Mouse (Mus musculus) common myeloid progenitor, adult 5-6 weeks (primary cell): ENCODE results near the gene Ltc4s. TPM values are rescaled to one million over a fixed set of nuclear protein-coding genes. Genes with fewer than 3 reads are reported as not detected.
A peak's percentile ranks its signal among the peaks of the same experiment; 100 is the strongest.

Experiments used
- ATAC-seq: replicated peaks from 2 replicates; pipeline ENCODE4 v1.8.0; 2016; ENCODE audit warnings: low read depth, mild to moderate bottlenecking, moderate TSS enrichment, inconsistent platforms; ENCODE audit not compliant: poor library complexity, severe bottlenecking
- total RNA-seq: library from RNA; stranded (forward); fragments of 200-1000, 187-1606 nt; gene quantifications from 2 replicates; pipeline ENCODE4 v1.2.3, GENCODE M21; 2017

Gene Ltc4s
- total RNA-seq, 1 experiment from 2014 or later = 3.6 TPM

DNA sequence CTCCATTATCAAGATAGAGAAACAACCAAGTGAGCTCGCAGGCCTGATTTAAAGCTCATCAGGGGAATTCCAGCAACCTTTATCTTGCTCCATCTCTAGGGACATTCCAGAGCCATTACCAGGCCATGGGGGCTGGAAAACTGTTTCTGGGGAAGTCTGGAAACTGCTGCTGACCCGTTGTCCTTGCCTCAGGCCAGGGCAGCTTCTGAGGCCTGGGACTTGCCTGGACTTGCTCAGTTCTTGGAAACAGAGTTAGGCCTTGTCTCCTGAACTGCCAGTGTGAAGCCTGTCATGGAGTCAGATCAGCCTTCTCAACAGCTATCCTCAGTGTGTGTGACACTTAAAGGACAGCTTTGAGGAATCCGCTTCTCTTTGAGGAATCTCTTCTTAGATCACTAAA, 13.8 kb upstream of the Ltc4s start:
- no peak for ATAC-seq

- ATAC-seq = no peak
Measured at GRCm38 (mm10) chr11:50248473-50249171, 10.2 kb upstream of the Ltc4s start.

GRCm38 (mm10) chr11:50245269-50245668, 6.9 kb upstream of the Ltc4s start:
- ATAC-seq = no peak

GRCm38 (mm10) chr11:50243926-50244325, 5.5 kb upstream of the Ltc4s start:
- no peak for ATAC-seq

DNA sequence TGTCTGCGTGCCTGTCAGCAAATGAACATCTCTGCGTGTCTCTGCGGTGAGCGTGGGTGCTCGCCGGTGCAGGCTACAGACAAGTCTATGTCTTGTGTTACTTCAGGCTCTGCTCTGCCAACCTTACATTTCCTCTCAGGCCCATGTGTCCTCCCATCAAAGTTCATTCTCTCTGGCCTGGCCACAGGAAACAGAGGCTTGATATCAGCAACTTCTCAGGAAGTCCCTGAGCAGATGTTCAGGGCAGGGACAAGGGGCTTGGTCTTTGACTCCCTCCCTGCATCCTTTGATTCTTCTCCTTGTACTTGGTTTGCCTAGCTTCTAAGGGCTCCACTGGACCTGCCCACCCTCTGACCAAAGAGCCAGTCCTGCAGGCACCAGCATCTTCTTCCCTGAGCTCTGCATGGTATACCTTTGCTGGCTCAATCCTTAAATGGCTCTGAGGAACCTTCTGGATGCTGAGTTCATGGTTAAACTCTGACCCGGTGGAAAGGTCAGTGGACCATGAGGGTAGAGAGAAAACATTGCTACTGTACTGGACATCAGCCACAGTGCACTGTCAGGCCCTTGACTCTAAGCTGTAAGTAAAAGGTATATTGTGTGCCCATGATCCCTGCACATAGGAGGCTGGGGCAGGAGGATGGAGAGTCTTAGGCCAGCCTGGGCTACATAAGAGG, 2.0 kb upstream of the Ltc4s start:
- ATAC-seq = peak; percentile 57

- no peak for ATAC-seq
Measured at GRCm38 (mm10) chr11:50238821-50239791, 690 bp upstream of the Ltc4s start.

DNA sequence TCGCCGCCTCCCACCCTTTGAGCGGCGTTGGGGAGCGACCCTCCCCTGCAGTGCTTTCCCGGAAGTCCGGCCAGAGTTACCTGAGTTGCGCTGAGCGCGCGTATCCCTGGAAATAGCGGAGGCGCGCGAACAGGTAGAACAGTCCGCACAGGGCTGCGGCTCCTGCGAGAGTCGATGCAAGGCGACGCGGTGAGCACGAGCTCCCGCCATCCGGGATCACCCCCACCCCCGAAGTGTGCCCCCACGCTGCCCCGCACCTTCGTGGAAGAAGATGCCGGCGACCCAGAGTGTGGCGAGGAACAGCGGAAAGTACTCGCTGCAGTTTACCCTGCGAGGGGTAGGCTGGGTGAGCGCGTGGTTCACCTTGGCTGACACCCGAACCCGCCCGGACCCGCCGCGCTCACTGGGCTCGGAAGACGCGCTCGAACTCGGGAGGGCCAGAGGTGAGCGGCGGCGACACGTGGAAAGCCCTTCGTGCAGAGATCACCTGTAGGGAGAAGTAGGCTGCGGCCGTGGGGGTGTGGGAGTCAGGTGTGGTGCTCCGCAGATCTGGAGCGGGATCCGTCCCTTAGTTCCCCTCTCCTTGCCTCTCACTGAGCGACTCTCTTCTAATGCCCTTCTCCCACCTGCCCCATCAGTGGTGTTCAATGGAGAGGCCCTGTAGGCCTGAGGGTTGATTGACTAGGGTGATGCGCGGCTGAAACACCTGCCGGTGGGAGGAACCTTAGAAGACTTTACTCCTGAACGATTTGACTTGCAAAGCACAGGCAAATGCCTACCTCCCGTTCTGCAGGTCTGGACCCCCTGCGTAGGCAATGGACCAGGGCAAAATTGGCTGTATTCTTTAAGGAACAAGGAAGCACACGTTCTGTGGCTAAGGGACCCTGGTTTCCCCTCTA, 1.2 kb downstream of the Ltc4s start:
- no peak for ATAC-seq

- peak; percentile 59 for ATAC-seq
Measured at GRCm38 (mm10) chr11:50236540-50236936, 1.9 kb downstream of the Ltc4s start.

DNA sequence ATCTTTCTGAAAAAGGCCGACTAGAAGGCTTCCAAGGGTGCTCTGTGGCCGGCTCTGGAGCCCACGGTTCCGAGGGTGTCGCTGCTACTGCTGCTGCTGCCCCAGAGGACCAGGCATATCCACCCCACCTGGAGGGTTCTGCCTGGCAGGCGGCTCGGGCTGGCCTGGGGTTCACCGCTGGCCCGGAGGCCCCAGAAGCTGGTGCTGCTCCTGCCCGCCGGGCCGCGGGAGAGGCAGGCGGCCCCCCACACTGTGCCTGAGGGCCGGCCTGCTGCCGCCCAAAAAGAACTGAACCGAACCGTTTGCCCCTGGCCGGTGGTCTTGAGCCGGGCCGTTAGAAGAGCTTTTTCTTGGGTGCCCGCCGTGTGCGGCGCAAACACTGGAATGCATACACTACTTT, 3.8 kb downstream of the Ltc4s start:
- no peak for ATAC-seq

DNA sequence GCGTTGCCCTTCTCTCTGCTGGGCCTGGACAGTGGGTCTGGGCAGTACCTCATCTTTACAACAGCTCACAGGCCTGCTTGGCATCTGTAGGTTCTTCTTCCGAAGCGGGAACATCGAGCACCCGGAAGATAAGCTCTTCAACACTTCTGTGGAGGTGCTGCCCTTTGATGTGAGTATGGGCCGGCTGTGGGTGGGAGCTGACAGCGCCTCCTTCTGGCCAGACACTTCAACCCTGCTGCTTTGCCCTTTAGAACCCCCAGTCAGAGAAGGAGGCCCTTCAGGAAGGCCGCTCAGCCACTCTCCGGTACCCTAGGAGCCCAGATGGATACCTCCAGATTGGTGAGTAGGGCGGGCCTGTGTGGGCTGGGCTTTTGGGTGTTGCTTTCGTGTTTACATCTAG, 4.4 kb downstream of the Ltc4s start:
- no peak for ATAC-seq

DNA sequence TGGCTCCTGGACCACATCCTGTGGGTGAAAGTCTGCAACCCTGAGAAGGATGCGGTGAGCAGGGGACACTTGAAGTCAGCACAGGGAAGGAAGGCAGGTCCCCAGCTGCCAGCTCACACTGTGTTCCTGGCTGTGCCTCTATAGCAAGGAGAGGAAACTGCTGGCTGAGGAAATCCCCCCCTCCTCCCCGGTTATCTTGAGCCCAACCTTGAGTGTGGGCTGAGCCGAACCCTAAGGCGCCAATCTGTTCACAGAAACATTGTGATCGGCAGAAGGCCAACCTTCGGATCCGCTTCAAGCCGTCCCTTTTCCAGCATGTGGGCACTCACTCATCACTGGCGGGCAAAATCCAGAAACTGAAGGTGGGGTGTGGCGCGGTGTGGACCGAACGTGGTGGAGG, 5.4 kb downstream of the Ltc4s start:
- ATAC-seq = peak; percentile 50

- peak; percentile 20; the same call in 1 of the 2 replicates for ATAC-seq
Measured at GRCm38 (mm10) chr11:50231411-50231810, 7.0 kb downstream of the Ltc4s start.

- no peak for ATAC-seq
Measured at GRCm38 (mm10) chr11:50230481-50231304, 7.7 kb downstream of the Ltc4s start.

DNA sequence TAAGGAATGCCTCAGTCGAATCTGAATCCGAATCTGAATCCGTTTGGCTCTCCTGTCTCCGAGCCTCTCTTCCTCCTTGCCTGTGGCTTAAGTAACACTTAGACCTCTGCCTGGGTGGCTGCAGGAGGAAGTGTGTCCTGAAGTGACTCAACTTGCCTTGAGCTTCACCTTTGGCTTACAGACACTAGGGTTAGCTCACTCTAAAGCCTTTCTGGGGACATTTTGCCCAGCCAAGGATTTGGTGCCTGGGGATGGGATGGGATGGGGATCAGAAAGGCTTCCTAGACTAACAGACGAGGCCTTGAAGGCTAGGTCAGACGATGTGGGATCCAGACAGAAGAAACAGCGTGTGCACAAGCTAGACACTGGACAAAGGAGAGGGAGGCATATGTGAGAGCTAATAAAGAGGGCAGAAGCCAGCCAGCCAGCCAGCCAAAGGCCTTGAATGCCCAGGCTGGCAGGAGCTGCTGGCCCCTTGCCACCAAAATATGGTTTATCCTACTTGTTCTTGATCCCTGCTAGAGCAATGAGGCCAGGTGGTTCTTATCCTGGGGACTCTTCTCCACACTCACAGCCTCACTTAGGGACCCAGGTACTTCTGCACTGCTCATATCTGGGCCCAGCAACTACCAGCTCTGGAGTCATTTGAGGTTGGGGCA, 9.0 kb downstream of the Ltc4s start:
- ATAC-seq = no peak

DNA sequence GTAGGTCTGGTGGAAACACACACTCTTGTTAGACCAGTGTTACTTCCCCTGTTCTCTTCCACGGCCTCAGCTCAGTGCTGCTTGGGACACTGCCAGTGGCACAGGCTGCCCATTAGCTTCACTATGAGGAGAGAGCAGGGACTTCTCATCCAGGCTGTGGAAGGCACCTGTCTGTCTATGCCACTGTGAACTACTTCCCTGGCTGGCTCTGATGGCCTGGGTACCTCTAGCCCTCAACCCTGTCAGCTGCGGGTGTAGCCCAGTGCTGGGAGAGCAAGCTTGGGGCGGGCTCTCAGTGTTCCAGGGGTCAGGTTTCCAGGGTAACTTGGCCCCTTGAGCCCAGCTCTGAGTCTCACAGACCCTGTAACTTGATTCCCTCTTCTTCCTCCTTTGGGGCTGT, 9.6 kb downstream of the Ltc4s start:
- ATAC-seq = no peak

DNA sequence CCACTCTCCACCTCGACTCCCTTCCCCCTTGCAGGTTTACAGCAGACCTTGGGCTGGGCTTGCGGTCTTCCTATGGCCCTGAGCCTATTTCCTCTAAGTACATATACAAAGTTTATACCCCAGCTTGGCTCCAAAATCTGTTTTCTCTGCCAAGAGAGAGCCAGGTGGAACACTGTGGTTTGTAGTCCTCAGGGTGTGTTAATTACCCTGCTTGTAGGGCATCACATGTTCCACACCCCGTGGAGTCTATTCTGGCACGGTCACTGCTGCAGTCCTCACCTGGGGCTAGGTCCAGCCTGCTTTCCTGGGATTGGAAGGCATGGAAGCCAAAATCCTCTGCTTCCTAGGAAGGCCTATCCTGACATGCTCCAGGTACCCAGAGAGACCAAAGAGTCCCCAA, 10.7 kb downstream of the Ltc4s start:
- ATAC-seq = no peak

DNA sequence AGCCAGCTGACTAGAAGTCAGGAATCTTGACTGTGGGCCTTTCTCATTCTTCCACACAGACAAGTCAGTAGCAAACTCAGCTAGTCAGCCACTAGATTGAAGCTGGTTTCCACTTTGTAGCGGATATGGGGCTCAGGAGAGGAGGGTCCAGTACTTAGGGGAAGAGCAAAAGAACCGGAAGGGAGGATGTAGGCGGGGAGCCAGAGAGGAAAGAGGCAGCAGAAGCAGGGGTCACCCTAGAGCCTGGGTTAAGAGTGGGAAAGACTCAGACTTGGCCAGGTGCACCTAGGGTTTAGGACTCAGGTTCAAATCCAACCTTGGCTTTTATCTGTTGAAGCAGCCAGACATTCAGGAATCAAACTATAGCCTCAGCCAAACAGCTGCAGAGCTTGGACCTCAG, 11.2 kb downstream of the Ltc4s start:
- no peak for ATAC-seq

GRCm38 (mm10) chr11:50226406-50226805, 12.0 kb downstream of the Ltc4s start:
- no peak for ATAC-seq
